Mouse (Mus musculus): ENCODE results near the gene Rbx1. TPM values are rescaled to one million over a fixed set of nuclear protein-coding genes. Genes with fewer than 3 reads are reported as not detected.

Rbx1 gene
- total RNA-seq, 2 experiments from 2014 or later, result 91.0 to 92.4 TPM

Other genes with a start within 250 kb of the Rbx1 start
- 1 to 10 TPM; 1.4 to 2.4 TPM for gene Mchr1, start 230.8 kb upstream of the Rbx1 start, total RNA-seq (2021)
- gene Slc25a17, start 105.5 kb upstream of the Rbx1 start, total RNA-seq (2021), result 10 to 100 TPM in 1 of 2 experiments, 1 to 10 TPM in 1; 7.3 to 11.0 TPM
- 10 to 100 TPM; 79.6 to 81.0 TPM for gene St13, start 66.2 kb upstream of the Rbx1 start, total RNA-seq (2021)
- gene Xpnpep3, start 66.2 kb upstream of the Rbx1 start, total RNA-seq (2021), result 1 to 10 TPM; 5.7 to 7.2 TPM
- not detected for gene Dnajb7, start 58.0 kb upstream of the Rbx1 start, total RNA-seq (2021)
- 10 to 100 TPM; 30.5 to 33.8 TPM for gene Ep300, start 119.1 kb downstream of the Rbx1 start, total RNA-seq (2021)
- gene L3mbtl2, start 197.6 kb downstream of the Rbx1 start, total RNA-seq (2021), result 1 to 10 TPM; 7.3 TPM
- 1 to 10 TPM in 1 of 2 experiments, under 1 TPM in 1; 0.67 to 1.4 TPM for gene Chadl, start 231.0 kb downstream of the Rbx1 start, total RNA-seq (2021)